Mouse (Mus musculus) WW6 (cell line): Measurements from ENCODE around the gene Celf2.

Experiments
- DNase-seq: peaks from one replicate; pipeline ENCODE4 v3.0.0-alpha.2; 2013; ENCODE audit warnings: low read depth, low spot score

Celf2 gene

GRCm38 (mm10) chr2:7083489-7084090 lies 425.8 kb downstream of the Celf2 start:
- no peak for DNase-seq

- DNase-seq, result no peak
Observed at GRCm38 (mm10) chr2:7082376-7083025, 426.9 kb downstream of the Celf2 start.

GRCm38 (mm10) chr2:7080794-7081783 lies 428.3 kb downstream of the Celf2 start:
- no peak for DNase-seq

- no peak for DNase-seq
Observed at GRCm38 (mm10) chr2:7080086-7080485, 429.3 kb downstream of the Celf2 start.

GRCm38 (mm10) chr2:7079390-7079789 lies 430.0 kb downstream of the Celf2 start:
- DNase-seq, result no peak

GRCm38 (mm10) chr2:7073730-7074129 lies 435.6 kb downstream of the Celf2 start:
- DNase-seq, result no peak

GRCm38 (mm10) chr2:7072344-7073265 lies 436.8 kb downstream of the Celf2 start:
- DNase-seq, result no peak

- no peak for DNase-seq
Observed at GRCm38 (mm10) chr2:7069458-7069857, 439.9 kb downstream of the Celf2 start.

GRCm38 (mm10) chr2:7068281-7068680 lies 441.1 kb downstream of the Celf2 start:
- no peak for DNase-seq

GRCm38 (mm10) chr2:7063574-7064192 lies 445.7 kb downstream of the Celf2 start:
- no peak for DNase-seq

GRCm38 (mm10) chr2:7060490-7061105 lies 448.8 kb downstream of the Celf2 start:
- no peak for DNase-seq

- no peak for DNase-seq
Observed at GRCm38 (mm10) chr2:7056401-7056800, 453.0 kb downstream of the Celf2 start.

GRCm38 (mm10) chr2:7055958-7056357 lies 453.4 kb downstream of the Celf2 start:
- no peak for DNase-seq

GRCm38 (mm10) chr2:7051090-7051489 lies 458.3 kb downstream of the Celf2 start:
- no peak for DNase-seq

- DNase-seq, result no peak
Observed at GRCm38 (mm10) chr2:7046155-7046554, 463.2 kb downstream of the Celf2 start.

GRCm38 (mm10) chr2:7045531-7045930 lies 463.8 kb downstream of the Celf2 start:
- no peak for DNase-seq

GRCm38 (mm10) chr2:7043770-7044459 lies 465.4 kb downstream of the Celf2 start:
- no peak for DNase-seq

GRCm38 (mm10) chr2:7040940-7041339 lies 468.4 kb downstream of the Celf2 start:
- no peak for DNase-seq

GRCm38 (mm10) chr2:7038991-7039390 lies 470.4 kb downstream of the Celf2 start:
- DNase-seq, result no peak

- no peak for DNase-seq
Observed at GRCm38 (mm10) chr2:7031389-7031788, 478.0 kb downstream of the Celf2 start.
